Mouse (Mus musculus) Patski (cell line): ENCODE data around the gene Mrpl20. TPM values are rescaled to one million over a fixed set of nuclear protein-coding genes. Genes with fewer than 3 reads are reported as not detected.

ENCODE experiments used
- ATAC-seq: fragments of 100-300 bp; one replicate; pipeline ENCODE4 v1.8.0; 2021
- CTCF ChIA-PET: fragments of 350-600 bp; sonication (Branson Sonifier 250); formaldehyde crosslinking; loops from one replicate; lab custom pipeline; 2022; ENCODE audit warnings: inconsistent platforms; lab: Charles Lee
- POLR2A ChIA-PET: fragments of 350-600 bp; sonication (Branson Sonifier 250); formaldehyde crosslinking; loops from one replicate; lab custom pipeline; 2022; ENCODE audit warnings: antibody characterized with exemption, inconsistent platforms; lab: Charles Lee
- DNase-seq: peaks from one replicate; pipeline ENCODE4 v3.0.0-alpha.2; 2011; ENCODE audit warnings: low read depth, low spot score
- H3K27me3 ChIP-seq: fragments of 371-371 bp; one replicate; pipeline ENCODE4 v1.5.1; 2021
- CTCF ChIP-seq: fragments of 100-300 bp; IDR thresholded peaks from one replicate; pipeline ENCODE4 v1.5.1; 2021
- in situ Hi-C: fragments of 300-500 bp; cut with MboI; formaldehyde crosslinking; loops from 3 replicates; pipeline ENCODE4 v1.11.1; 2018; ENCODE audit warnings: low pct_unique_long_range_greater_than_20kb, mixed read lengths
- polyA plus RNA-seq: library from polyadenylated mRNA; unstranded; gene quantifications from one replicate; pipeline ENCODE4 v1.2.3, GENCODE M21; 2021

Gene Mrpl20
- polyA plus RNA-seq, 1 experiment from 2014 or later: 124 TPM

DNA sequence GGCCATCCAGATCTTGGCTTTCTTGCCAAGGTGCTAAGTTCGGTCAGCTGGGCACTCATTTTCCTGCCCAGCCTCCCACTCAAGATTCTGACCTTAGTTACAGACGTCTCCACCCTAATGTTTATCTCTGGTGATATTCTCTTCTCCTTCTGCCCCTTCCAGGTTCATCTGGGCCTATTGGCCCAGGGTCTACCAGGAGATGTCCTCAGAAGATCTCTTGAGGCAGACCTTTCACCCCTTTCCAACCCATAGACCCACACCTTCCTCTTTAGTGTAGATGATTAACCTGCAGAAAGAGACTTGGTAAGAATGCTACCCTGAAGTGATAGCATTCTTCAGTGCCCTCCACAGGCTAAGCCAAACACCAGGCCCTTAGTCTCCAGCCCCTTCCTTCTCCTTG is 31.0 kb upstream of the Mrpl20 start:
- DNase-seq (no peak), ATAC-seq (no peak)
- in situ Hi-C loops: loop anchor here (10.0 kb wide), 1 partner anchor 287 kb away; no protein-coding TSS in a partner anchor
- POLR2A ChIA-PET: no interaction called here
- CTCF ChIA-PET: no interaction called here
- no peaks in the 10 kb centered on the region for H3K27me3 ChIP-seq
- no peak for TF ChIP-seq CTCF

GRCm38 (mm10) chr4:155772786-155773185 is 29.9 kb upstream of the Mrpl20 start:
- no peak for DNase-seq
- no peak for ATAC-seq
- H3K27me3 ChIP-seq: no peaks in the 10 kb centered on the region
- ChIA-PET POLR2A (interaction anchor here (0.6 kb wide), 1 partner anchor 12 kb away, joined by 3 read pairs; the partner anchor contains the start of gene Atad3a), CTCF (no interaction called here)
- in situ Hi-C loops: loop anchor here (10.0 kb wide), 1 partner anchor 288 kb away; no protein-coding TSS in a partner anchor
- TF ChIP-seq CTCF: no peak

GRCm38 (mm10) chr4:155773335-155774078 is 29.2 kb upstream of the Mrpl20 start:
- ChIA-PET POLR2A (no interaction called here), CTCF (no interaction called here)
- H3K27me3 ChIP-seq: no peaks in the 10 kb centered on the region
- DNase-seq (no peak), ATAC-seq (no peak)
- TF ChIP-seq CTCF: no peak
- in situ Hi-C loops: loop anchor here (10.0 kb wide), 1 partner anchor 289 kb away; no protein-coding TSS in a partner anchor

GRCm38 (mm10) chr4:155774280-155774754 is 28.4 kb upstream of the Mrpl20 start, which contains the start of gene Vwa1:
Vwa1 (minus strand) TSS chr4:155774698.
- ChIA-PET CTCF (interaction anchor here (1.4 kb wide), 1 partner anchor 16 kb away, joined by 4 read pairs; no protein-coding TSS in a partner anchor), POLR2A (no interaction called here)
- in situ Hi-C loops: loop anchor here (10.0 kb wide), 1 partner anchor 290 kb away; no protein-coding TSS in a partner anchor
- H3K27me3 ChIP-seq: no peaks in the 10 kb centered on the region
- TF ChIP-seq CTCF: no peak
- no peak for DNase-seq
- ATAC-seq: no peak

DNA sequence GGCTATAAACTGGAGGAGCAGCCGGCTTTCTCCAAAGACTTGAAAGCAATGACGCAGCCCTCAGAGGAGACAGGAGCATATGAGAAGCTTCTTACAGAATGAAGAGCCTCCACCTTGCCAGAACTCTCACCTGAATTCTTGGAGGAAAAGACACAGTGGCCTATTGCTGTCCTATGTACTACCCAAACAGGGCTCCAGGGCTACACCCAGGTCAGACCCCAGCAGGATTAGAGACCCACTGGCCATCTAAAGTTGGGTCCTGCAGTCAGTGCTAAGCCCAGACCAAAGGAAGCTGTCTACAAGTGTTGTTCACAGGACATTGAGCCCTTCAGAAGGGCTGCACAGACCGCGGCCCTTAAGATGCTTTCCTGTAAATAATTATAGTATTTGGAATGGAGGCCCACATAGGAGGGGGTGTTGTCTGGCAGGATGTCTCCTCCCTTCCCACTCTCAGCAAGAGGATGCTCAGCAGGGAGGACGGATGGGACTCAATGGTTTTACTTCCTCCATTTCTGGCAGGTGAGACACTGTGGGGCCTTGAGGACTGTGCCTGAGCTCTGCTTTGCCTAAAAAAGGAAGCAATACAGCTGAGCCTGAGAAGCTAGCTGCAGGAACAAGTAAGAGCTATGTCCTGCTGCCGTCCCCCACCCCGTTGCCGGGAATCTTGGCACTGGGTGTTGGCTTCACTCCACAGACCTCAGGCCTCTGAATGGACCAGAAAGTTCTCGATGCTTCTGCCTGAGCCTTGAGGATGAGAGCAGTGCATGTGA is 27.5 kb upstream of the Mrpl20 start:
- no peak for DNase-seq

DNA sequence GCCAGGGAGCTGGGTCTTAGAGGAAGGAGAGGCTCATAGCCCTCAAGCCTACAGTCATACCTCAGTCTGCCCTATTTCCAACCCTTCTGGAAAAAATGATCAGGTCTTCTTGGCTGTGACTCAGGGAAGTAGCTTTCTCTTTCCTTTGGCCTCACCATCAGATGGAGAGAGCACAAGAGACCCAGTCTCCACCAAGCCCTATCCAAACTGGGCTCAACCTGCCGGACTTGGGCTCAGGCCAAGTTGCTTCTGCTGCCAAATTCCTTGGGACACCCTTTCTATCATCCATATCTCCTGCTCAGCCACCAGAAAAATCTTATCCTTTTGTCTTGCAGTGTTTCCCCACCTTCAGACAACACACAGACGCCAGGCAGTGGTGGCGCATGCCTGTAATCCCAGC is 26.8 kb upstream of the Mrpl20 start:
- CTCF ChIA-PET: interaction anchor here (0.9 kb wide), 1 partner anchor 8 kb away, joined by 4 read pairs; no protein-coding TSS in a partner anchor
- ATAC-seq (no peak), DNase-seq (no peak)
- POLR2A ChIA-PET: interaction anchor here (1.2 kb wide), 1 partner anchor 8 kb away, joined by 3 read pairs; no protein-coding TSS in a partner anchor
- no peaks in the 10 kb centered on the region for H3K27me3 ChIP-seq
- in situ Hi-C loops: loop anchor here (10.0 kb wide), 1 partner anchor 291 kb away; no protein-coding TSS in a partner anchor
- no peak for TF ChIP-seq CTCF

More for the DNA sequence above, 27.5 kb upstream of the Mrpl20 start:
- in situ Hi-C loops: loop anchor here (10.0 kb wide), 1 partner anchor 290 kb away; no protein-coding TSS in a partner anchor
- CTCF ChIA-PET: interaction anchor here (0.9 to 1.4 kb wide), 2 partner anchors 8 to 16 kb away, joined by 4 read pairs; no protein-coding TSS in a partner anchor
- no peak for TF ChIP-seq CTCF
- H3K27me3 ChIP-seq: no peaks in the 10 kb centered on the region
- ATAC-seq: no peak
- POLR2A ChIA-PET: interaction anchor here (1.2 kb wide), 1 partner anchor 8 kb away, joined by 3 read pairs; no protein-coding TSS in a partner anchor

DNA sequence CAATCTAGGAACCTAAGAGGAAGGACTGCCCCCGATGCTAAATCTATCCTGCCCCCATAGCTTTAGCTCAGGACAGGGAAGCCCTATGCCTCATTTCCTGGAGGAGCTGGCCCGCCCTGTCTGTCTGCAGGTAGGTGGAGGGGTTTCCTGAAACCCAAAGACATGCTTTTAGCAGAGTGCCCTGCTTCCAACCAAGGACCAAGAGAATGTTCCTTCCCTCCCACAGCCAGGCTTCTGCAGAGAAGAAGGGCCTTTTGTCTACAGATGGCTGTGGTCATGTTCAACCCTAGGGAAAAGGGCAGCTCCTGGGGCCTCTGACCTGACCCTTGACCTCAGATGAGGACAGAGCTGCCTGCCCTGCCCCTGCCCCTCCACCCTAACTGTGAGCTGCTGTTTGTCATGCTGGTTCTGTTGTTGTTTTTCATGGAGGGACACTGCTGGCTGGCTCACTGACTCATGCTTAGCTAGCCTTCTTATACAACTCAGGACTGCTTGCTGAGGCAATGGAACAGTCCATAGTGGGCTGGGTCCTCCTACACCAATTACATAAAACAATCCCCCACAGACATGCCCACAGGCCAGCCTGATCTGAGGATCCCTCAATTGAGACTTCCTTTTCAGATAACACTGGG is 25.9 kb upstream of the Mrpl20 start:
- DNase-seq: no peak
- ChIA-PET CTCF (interaction anchor here (1.4 kb wide), 1 partner anchor 55 kb away, joined by 3 read pairs; no protein-coding TSS in a partner anchor), POLR2A (no interaction called here)
- TF ChIP-seq CTCF: no peak
- ATAC-seq: no peak
- no peaks in the 10 kb centered on the region for H3K27me3 ChIP-seq
- in situ Hi-C loops: loop anchor here (10.0 kb wide), 1 partner anchor 292 kb away; no protein-coding TSS in a partner anchor

- CTCF ChIA-PET: no interaction called here
- POLR2A ChIA-PET: no interaction called here
- in situ Hi-C loops: loop anchor here (10.0 kb wide), 1 partner anchor 293 kb away; no protein-coding TSS in a partner anchor
- ATAC-seq (no peak), DNase-seq (no peak)
- no peak for TF ChIP-seq CTCF
- H3K27me3 ChIP-seq: no peaks in the 10 kb centered on the region
These were observed 24.9 kb upstream of the Mrpl20 start for GRCm38 (mm10) chr4:155777816-155778215.

- ATAC-seq: no peak
- DNase-seq: no peak
- H3K27me3 ChIP-seq: no peaks in the 10 kb centered on the region
- ChIA-PET POLR2A (no interaction called here), CTCF (no interaction called here)
- in situ Hi-C loops: loop anchor here (10.0 kb wide), 1 partner anchor 295 kb away; no protein-coding TSS in a partner anchor
- TF ChIP-seq CTCF: no peak
These were observed 23.2 kb upstream of the Mrpl20 start for GRCm38 (mm10) chr4:155779498-155779897.
